In genomic region chrX:167105931-167106417, GRCm38 (mm10) we compare ENCODE assay signal across 8 mouse cellular contexts.
DNase-seq lines count a peak whose midpoint lies in the region; ATAC-seq and TF ChIP-seq lines count a peak whose summit lies in the region.
"Had no signal": no experiment of that assay in that cellular context is flagged by ENCODE, and none has a peak within 500 bp of the region (broad histone marks: within the 10 kb centered on the region; RNA-seq: fewer than 3 reads in every experiment).

No protein-coding gene starts in this region.

- TF ChIP-seq CTCF in spleen, adult 2 months (IDR thresholded peaks at IDR 0.05; ENCODE audit: extremely low read depth, insufficient read depth, insufficient read length, insufficient replicate concordance) = no peak

- no peaks in the 10 kb centered on the region for H3K9me3 ChIP-seq in intestine, embryonic 16.5 days (ENCODE audit: control insufficient read depth, low read length)
- H3K9me3 ChIP-seq: liver, embryonic 13.5 days had no signal

- H3K27ac ChIP-seq in spleen, adult 2 months (ENCODE audit: insufficient read depth, low read length) = peak overlapping the region; percentile 97
- no peak overlapping the region for H3K27ac ChIP-seq in intestine, embryonic 16.5 days (ENCODE audit: low read length)
- H3K27ac ChIP-seq: liver, embryonic 13.5 days had no signal

- H3K27me3 ChIP-seq in spleen, adult 2 months (ENCODE audit: control insufficient read depth, insufficient read depth, low read length) = no peaks in the 10 kb centered on the region
- H3K27me3 ChIP-seq in intestine, embryonic 16.5 days (replicated peaks; ENCODE audit: control insufficient read depth, insufficient read depth, low read length) = peaks cover 3% of the 10 kb centered on the region; the same call in 1 of the 2 replicates

- H3K4me1 ChIP-seq in spleen, adult 2 months (ENCODE audit: control insufficient read depth, insufficient read depth, insufficient read length) = peaks cover 29% of the 10 kb centered on the region
- no peaks in the 10 kb centered on the region for H3K4me1 ChIP-seq in intestine, embryonic 16.5 days (ENCODE audit: control insufficient read depth, insufficient read depth, low read length)
- H3K4me1 ChIP-seq: liver, embryonic 13.5 days had no signal

- ATAC-seq in intestine, embryonic 16.5 days = no peak

- peak in 1 of 2 experiments; percentile 59 for DNase-seq in spleen, adult 2 months (ENCODE audit: low read depth in 1 of 2, low spot score in 2 of 2)
- no peak for DNase-seq in spleen, adult 12 weeks (ENCODE audit: low spot score)
- DNase-seq in gastrocnemius, postnatal 14 days = peak; percentile 5
- DNase-seq in left cerebral cortex, adult 9 months (ENCODE audit: low spot score in 2 of 2) = peak; percentile 31 to 36
- peak; percentile 5 for DNase-seq in right cerebral cortex, postnatal 14 days
- no peak for DNase-seq in urinary bladder, postnatal 14 days (ENCODE audit: low spot score)
- DNase-seq: liver, embryonic 13.5 days had no signal

- intact Hi-C loops in gastrocnemius, postnatal 14 days (cut with DNase I; ENCODE audit: low total_unique reads) = no loop called here

- H3K4me2 ChIP-seq in intestine, embryonic 16.5 days (ENCODE audit: low read depth, low read length) = no peak overlapping the region
- H3K4me2 ChIP-seq: liver, embryonic 13.5 days had no signal

- 39% methylated on average over 11 of the region's 11 CpGs for WGBS in spleen, adult 2 months
- WGBS in intestine, embryonic 16.5 days = 78% methylated on average over 11 of the region's 11 CpGs

- no peaks in the 10 kb centered on the region for H3K36me3 ChIP-seq in spleen, adult 2 months (ENCODE audit: control insufficient read depth, insufficient read depth, low read length)
- H3K36me3 ChIP-seq in intestine, embryonic 16.5 days (ENCODE audit: control insufficient read depth, insufficient read depth, low read length) = no peaks in the 10 kb centered on the region
- H3K36me3 ChIP-seq: liver, embryonic 13.5 days had no signal

- H3K4me3 ChIP-seq in spleen, adult 2 months (ENCODE audit: extremely low read depth, insufficient read depth, insufficient read length) = no peak overlapping the region; the same call in 1 of the 2 replicates
- H3K4me3 ChIP-seq in intestine, embryonic 16.5 days (ENCODE audit: low read length) = no peak overlapping the region
- H3K4me3 ChIP-seq: liver, embryonic 13.5 days had no signal

- no peak overlapping the region for H3K9ac ChIP-seq in intestine, embryonic 16.5 days (ENCODE audit: low read depth, low read length)
- H3K9ac ChIP-seq: liver, embryonic 13.5 days had no signal

- TF ChIP-seq POLR2A in spleen, adult 2 months (IDR thresholded peaks at IDR 0.05; ENCODE audit: low read depth, low read length) = peak; percentile 40

Comparison
In these comparisons a context has a peak if more than half of its experiments do, and no peak if none do; other contexts are left out.
1. DNase-seq: peak in gastrocnemius, postnatal 14 days (single experiment), left cerebral cortex, adult 9 months (2 of 2) and right cerebral cortex, postnatal 14 days (single experiment); none in spleen, adult 12 weeks (single experiment) and urinary bladder, postnatal 14 days (single experiment).